Mouse (Mus musculus) WW6 (cell line): ENCODE measurements around the gene Kdsr.
A peak's percentile ranks its signal among the peaks of the same experiment; 100 is the strongest.
"Not testable (repeated sequence)": the region's sequence is repeated elsewhere in the genome, so short reads cannot be mapped to it uniquely, and the experiment has no call there.

Source experiments
- DNase-seq: peaks from one replicate; pipeline ENCODE4 v3.0.0-alpha.2; 2013; ENCODE audit warnings: low read depth, low spot score

Gene Kdsr

DNA sequence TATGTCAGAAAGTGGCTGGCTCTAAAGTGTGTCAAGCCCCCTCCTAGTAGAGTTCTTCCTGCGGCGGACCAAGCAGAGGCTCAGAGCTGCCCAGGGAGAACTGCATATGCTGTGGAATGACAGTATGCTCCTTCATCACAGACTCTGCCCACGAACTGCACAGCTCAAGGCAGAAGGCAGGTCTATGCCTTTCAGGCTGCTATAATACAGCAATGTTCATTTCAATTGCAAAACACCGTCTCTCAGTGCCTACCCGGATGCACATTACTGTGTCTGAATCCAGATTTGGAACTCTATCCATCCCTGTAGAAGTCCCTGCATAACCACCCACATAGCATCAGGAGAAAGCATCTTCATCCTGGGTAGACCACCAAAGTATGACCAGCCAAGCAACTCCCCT is 19.7 kb downstream of the Kdsr start:
- DNase-seq, result no peak

DNA sequence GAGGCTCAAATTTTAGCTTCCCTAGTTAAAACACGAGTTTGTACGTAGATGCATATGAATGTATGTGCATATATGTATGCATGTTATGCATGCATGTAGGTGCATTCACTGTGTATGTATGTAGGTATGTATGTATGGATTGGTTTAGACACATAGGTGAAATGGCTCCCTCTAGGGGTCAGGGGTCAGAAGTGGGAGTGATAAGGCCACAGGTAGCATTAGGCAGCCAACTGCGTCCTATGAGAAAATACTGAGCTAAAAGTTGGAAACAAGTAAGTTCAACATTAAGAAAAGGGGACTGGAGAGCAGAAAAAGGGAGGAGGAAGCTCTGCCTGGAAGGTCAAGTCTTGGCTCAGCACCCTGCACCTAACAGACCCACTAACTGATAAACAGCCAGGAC is 21.4 kb downstream of the Kdsr start:
- DNase-seq, result no peak

DNA sequence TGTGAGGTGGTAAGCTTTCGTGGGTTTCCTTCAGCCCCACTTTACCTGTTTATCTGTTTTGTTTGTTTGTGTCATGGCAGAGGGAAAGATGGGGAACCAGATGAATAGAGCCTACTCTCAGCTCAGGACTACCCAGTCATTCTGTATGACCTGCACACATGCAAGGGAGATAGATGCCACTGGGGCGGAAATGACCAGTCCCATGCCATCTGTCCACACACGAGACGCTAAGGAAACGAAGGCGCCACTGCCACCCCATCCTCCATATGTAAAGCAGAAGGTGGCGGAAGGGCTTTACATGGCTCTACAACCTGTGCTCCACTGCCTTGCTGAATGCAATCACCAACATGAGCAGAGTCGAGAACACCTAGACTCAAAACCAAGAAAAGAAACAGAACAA is 23.3 kb downstream of the Kdsr start:
- no peak for DNase-seq

DNA sequence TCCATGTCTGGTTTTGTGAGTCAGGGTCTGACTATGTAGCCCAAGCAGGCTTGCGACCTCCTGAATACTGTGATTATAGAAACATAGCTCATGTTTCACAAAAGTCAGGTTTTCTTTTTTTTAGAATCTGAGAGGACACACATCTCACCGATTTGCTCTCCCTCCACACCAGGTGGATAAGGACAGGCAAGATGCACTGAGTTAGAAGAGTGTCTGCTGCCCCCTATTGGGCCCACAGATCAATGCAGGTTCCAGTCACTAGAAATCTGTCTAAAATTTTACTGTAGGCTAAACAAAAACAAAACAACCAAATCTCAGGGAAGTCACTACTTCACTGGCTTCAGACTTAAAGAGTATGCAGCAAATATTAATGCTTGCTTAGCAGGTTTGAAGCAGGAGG is 23.9 kb downstream of the Kdsr start:
- no peak for DNase-seq

DNA sequence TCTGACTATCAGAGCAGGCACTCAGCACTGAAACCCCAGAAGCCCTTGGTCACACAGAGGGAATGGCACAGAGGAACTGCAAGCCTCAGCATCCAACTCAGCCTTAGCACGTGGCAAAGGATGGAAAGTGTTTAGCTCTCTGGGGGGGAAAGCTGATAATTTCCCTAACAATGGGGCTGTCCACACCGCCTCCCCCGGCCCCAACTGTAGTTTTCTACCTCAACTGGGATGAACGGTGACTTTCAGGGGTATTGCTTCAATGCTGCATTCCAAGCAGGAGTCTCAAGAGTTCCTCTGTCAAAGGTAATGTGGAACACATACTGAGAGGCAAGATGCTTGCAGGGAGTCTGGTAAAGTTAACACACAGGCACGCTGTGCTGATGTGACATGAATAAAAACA is 37.5 kb downstream of the Kdsr start:
- DNase-seq, result no peak

DNA sequence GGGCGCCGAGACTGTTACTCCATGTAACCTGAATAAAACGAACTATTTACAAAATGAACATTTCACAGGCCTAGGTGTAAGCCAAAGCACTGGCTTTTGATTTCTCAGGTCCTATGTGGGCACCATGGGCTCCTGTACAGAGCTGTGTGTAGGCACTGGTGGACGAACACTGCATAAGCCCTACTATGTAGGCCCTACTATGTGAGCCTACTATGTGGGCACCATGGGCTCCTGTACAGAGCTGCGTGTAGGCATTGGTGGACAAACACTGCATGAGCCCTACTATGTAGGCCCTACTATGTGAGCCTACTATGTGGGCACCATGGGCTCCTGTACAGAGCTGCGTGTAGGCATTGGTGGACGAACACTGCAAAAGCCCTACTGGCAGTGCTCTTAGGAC is 41.8 kb downstream of the Kdsr start:
- DNase-seq, result not testable (repeated sequence)

DNA sequence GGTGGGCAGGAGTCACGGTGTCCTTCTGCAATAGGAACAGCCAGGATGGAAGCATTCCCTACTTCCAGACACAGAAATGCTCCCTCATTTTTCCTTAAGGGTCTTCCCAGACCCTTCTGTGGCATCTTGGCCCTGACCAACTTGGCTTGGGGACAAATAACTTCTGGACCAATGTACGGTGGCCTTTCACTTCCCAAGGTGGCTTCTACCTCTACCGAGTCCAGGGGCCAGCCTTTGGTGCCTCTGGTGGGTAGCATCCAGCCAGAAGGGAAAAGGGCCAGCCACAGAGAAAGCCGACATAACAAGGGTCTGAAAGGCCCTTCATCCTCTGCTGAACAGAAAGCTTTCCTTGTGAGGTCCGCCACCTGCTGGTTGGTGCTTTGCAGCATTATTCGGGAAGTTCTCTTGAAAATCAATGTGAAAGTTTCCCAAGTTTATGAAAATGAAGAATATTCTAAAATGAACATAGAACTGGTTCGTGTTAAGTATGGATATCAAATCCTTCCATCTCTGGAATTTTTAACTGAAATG is 42.4 kb downstream of the Kdsr start:
- DNase-seq, result no peak

DNA sequence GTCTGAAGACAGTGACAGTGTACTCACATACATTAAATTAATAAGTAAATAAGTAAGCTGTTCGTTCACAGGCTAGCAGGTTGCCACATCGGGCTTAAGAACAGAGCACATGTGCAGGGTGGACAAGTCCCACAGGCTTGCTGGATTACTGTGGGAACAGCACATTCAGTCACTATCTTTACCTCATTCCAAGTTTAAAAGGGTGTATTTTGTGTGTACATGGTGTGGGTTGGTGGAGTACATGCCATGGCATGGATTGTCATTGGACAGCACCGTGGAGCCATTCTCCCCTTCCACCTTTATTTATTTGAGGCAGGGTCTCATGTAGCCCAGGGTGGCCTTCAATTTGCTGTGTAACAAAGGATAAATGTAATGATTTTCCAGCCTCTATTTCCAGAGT is 43.4 kb downstream of the Kdsr start:
- DNase-seq, result no peak

DNA sequence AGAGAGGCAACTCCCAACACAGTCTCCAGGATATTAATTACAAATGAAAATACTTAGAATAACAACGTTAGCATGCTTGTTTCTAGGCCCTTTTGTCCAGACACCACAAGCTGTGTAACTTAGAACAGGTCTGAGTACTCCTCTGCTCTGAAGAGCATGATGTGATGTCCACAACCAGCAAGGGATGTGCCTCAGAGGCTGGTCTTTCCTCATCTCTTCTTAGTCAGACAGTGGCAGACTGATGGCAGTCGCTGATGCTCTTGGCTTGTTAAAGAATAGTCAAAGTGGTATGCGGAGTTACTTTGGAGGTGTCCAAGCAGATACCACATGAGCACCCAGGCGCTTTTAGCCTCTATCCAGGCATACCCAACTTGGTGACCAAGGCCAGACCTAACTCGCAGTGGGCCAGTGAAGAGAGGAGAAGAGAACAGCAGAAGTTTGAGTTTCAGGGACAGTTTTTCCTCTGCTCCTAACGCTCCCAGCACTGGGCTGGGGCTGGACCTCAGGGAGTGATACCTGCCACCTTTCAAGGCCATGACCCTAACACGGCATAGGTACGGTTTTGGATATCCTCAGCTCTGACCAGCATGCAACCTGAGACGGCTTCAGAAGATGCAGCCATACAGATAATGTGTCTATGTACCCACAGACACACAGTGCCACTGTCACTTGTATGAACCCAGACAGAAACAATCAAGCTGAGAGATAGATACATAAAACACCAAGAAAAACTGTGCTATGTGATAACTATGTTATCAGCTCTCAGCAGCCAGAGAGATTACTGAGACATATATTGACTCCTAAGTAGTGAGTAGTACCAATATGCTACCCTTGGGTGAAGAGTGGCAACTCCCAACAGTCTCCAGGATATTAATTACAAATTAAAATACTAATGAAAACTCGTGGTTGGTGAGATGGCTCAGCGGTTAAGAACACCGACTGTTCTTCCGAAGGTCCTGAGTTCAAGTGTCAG is 44.1 kb downstream of the Kdsr start:
- no peak for DNase-seq

DNA sequence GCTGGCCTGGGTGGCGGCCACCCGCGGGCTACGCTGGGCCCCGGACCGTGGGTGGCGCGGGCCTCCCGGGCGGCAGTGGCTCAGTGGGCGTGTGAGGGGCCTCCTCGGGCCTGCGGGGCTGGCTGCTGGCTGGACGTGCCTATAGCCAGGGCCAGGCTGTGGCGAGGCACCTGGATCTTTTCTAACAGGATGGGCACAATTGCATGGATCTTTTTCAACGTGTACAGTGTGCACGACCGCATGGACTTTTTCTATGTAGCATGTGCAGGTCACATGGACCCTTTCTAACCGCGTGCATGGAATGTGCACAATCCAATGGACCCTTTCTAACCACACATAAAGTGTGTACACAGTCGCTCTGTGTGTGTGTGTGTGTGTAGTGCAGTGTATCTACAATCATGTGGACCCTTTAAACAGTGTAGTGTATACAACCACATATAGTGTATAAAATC is 45.0 kb downstream of the Kdsr start:
- DNase-seq, result no peak

DNA sequence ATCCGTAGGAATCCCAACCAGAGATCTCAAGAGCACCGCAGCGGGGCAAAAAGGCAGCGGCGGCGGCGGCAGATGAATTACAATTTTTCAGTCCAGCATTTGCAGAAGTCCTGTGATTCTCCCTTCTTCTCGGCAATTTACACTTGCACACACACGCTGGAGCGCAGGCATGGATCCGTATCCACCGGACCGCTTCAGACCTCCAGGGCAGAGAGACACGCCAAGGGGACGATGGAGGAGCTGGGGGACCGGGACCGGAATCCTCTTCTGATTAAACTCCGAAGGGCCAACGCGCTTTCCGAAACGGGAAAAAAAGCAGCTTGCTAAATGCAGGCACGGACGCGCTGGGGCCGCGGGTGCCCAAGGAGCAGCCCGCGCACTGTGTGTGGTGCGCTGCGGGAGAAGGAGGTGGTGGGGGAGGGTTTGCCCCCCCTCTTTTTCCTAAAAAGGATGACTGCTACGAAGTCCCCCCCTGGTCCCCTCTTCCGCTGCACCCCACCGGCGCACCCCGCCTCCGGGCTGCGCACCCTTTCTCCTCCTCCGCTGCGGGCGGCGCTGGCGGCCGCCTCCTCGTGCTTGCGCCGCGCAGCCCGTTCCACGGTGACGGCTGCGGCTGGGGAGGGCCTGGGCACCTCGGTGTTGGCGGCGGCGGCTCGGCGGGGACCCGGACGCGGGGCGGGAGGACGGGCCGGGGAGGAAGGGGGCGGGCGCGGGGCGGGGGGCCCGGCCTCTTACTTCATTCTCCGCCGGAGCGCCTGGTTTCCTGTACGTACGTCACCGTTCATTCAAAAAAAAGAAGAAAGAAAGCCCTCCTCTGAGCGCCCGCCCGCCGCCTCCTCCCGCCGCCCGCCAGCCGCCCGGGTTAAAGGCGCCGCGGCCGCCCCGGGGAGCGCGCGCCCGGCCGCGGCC is 45.7 kb downstream of the Kdsr start, which contains the start of gene Bcl2:
TSS of gene Bcl2 (minus strand) at position 654 of the 909 bp plus-strand sequence.
- DNase-seq, result peak; percentile 36

DNA sequence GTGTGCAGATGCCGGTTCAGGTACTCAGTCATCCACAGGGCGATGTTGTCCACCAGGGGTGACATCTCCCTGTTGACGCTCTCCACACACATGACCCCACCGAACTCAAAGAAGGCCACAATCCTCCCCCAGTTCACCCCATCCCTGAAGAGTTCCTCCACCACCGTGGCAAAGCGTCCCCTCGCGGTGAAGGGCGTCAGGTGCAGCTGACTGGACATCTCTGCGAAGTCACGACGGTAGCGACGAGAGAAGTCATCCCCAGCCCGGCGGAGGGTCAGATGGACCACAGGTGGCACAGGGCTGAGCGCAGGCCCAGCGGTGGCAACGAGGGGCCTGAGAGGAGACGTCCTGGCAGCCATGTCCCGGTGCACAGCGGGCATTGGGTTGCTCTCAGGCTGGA is 47.2 kb downstream of the Kdsr start:
- no peak for DNase-seq

DNA sequence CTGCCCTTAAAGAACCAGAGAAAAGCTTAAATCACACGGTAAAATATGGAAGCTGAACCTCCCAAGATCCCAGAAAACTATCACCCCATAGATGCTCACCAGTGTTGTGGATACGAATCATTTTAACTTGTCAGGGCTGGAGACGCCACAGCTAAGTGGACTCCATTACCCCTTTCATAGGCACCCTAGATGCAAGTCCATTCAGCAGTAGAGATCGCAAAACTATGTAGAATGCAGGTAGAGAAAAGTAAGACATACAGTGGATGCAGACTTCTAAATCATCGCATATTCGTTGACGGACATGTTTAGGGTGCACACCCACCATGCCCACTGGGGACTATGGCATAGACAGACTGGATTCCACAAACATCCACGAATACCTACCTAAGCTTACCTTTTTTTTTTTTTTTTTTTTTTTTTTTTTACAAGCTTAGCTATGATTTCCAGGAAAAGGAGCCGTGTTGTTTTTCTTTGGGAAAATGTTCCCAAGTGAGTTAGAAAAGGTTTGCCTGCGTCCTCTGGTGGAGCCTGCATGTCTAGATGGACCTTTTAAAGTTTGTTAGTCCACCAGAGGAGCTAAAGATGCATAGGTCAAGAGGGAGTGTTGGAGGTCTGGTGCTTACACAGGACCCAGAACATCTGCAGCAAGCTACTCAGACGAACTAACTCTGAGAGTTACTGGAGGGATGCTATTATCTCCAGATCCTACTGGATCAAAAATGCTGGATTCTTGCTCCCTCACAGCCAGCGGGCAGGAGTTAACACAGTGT is 48.0 kb downstream of the Kdsr start:
- no peak for DNase-seq

DNA sequence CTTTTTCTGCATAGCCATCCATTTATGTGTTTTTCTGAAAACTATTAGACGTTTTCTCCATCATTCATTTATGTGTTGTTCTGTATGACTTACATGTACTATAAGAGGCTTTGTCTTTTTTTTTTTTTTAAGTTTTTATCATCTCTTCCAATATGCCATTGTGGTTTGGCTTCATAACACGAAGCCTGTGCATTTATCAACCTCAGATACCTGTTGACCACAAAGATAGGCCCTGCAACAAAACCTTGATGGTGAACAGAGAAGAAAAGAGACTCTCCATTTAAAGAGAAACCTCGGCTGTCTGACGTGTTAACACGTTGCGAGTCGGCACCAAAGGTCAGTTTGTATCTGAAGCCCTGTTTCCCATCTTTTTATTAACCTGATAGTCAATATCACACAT is 49.3 kb downstream of the Kdsr start:
- no peak for DNase-seq

DNA sequence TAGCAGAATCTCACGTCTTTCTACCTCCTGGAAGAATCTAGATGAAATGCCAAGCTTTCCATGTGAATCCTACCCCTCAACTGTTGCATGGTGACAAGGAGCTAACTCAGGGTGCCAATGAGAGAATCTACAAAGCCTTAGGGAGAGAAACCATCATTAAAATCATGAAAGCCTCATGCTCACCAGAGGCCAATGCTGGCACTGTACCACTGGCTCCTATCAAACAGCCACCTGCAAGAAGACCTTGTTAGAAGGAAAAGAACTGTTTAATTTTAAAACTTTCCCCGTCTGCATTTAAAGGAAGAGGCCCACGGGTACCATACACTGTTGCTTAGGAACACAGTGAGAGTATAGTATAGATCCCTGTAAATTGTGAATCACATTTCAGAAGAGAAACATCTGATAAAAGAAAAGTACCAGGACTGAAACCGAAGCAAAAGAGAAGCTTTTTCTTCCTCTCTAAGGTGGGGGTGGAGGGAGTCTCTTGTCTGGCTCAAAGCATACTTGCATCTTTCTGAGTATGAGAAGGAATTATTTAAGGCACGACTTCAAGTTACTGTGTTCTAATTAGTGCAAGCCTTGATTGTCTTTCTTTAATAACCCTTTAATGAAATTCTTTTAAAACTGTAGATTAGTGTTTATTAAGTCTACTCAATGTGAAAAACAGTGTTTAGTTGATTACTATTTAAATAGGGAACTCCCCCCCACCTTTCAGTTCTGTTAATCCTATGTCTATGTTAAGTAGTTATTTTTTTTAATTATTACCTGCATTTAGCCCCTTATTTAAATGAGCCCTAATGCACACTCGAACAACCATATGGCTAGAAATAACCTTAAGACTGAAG is 52.3 kb downstream of the Kdsr start:
- no peak for DNase-seq

DNA sequence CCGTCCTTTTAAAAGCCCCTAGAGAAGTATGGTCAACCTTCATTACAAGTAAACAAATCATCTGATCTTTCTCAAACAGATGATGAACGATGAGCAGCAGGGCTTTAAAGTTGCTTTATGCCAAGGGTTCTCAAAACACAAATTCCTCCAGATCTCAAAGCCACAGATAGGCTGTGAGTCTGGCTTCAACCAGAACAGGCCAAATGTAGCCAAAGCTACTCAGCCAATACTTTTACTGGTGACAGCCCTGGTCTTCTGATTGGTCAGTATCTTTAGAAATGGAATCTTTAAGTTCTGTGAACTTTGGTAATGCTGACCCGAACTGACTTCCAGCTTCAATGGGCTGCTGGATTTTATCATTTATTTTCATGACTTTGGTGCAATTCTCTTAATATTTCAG is 56.3 kb downstream of the Kdsr start:
- no peak for DNase-seq

DNA sequence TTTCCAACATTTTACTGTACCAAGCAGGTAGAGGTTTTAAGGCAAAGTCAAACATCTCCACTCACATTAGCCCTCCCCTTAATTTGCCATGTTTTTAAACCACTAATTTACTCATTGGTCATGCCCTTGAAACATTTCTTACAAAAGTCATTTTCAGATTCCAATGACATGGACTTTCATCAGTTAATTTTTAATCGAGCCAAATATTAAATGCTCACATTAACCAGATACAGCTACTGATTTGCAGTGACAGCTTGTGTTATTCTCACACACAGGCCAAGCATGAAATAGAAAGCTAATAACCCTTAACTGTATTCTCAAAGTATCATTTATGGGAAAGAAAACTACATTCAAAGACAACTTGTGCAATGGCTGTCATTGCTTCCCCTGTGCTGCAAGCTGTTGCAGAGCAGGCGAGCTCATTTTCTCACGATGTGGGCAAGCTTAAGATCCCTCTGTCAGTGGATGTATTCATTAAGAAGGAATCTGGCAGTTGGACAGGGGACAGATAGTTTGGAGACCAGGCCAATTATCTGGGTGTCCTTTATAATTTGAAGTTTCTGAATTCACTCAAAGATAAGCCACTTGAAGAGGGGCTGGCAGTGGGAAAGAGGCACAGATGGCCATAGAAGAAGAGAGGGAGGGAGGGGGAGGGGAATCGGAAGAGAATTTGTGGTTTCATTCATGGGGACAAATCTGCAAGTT is 56.9 kb downstream of the Kdsr start:
- DNase-seq, result no peak

DNA sequence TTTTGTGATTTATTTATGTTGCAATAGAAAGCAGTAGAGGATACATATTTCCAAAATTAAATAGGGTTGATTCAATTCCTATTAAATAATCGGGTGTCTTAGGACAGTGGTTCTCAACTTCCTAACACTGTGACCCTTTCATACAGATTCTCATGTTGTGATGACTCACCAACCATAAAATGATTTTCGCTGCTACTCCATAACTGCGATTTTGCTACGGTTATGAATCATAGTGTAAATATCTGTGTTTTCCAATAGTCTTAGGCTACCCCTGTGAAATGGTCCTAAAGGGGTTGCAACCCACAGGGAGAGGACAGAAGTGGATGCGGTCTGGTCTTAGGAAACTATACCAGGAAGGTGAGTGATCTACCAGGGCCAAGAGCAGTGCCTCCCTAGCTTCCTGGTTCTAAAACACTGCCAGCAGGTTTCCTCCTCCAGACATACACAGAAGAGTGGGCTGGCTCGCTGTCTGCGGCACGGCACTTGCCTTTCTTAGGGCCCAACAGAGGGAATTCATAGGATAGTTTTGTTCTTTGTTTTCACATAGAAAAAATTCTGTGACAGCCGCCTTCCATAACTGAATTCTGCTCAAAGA is 58.9 kb downstream of the Kdsr start:
- DNase-seq, result no peak

DNA sequence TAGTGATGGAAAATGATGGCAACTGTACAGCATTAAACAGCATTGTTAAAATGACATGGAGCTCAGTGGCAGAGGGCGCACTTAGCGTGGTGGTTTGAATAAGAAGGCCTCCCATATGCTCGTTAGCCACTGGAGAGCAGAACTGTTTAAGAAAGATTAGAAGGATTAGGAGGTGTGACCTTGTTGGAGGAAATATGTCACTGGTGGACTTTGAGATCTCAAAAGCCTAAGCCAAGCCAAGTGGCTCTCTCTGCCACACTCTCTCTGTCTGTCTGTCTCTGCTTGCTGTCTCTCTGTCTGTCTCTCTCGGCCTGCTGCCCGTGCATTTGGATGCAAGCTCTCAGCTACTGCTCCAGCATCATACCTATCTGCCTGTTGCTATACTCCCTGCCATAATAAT is 63.1 kb downstream of the Kdsr start:
- no peak for DNase-seq
